Mouse (Mus musculus) gonadal fat pad, adult 2 months (tissue): Measurements from ENCODE around the gene Brca1. TPM values are rescaled to one million over a fixed set of nuclear protein-coding genes. Genes with fewer than 3 reads are reported as not detected.
"Not testable (repeated sequence)": the region's sequence is repeated elsewhere in the genome, so short reads cannot be mapped to it uniquely, and the experiment has no call there.

Source experiments
- DNase-seq: peaks from one replicate; pipeline ENCODE4 v3.0.0-alpha.2; 2012; ENCODE audit warnings: low read depth
- polyA plus RNA-seq: library from polyadenylated mRNA; depleted of rRNA; stranded (reverse); fragments of >200 nt; gene quantifications from 2 replicates; pipeline ENCODE4 v1.2.3, GENCODE M21; 2012

Gene Brca1
- polyA plus RNA-seq, 1 experiment, result 0.46 TPM

GRCm38 (mm10) chr11:101470206-101470605, 81.5 kb downstream of the Brca1 start:
- DNase-seq, result no peak

- DNase-seq, result no peak
Observed at GRCm38 (mm10) chr11:101469155-101469554, 82.6 kb downstream of the Brca1 start.

- DNase-seq, result no peak
Observed at GRCm38 (mm10) chr11:101468731-101469130, 83.0 kb downstream of the Brca1 start.

GRCm38 (mm10) chr11:101468263-101468688, 83.5 kb downstream of the Brca1 start:
- DNase-seq, result no peak

GRCm38 (mm10) chr11:101467477-101468262, 84.1 kb downstream of the Brca1 start:
- no peak for DNase-seq

- DNase-seq, result not testable (repeated sequence)
Observed at GRCm38 (mm10) chr11:101466552-101466950, 85.2 kb downstream of the Brca1 start.

GRCm38 (mm10) chr11:101465869-101466551, 85.7 kb downstream of the Brca1 start, which contains the start of gene Vat1:
Gene Vat1 (minus strand): TSS chr11:101466230.
- DNase-seq, result no peak

- DNase-seq, result no peak
Observed at GRCm38 (mm10) chr11:101465101-101465868, 86.5 kb downstream of the Brca1 start.

GRCm38 (mm10) chr11:101464211-101465100, 87.3 kb downstream of the Brca1 start, which contains the start of gene Rnd2:
Gene Rnd2 (plus strand): TSS chr11:101464999.
- no peak for DNase-seq

GRCm38 (mm10) chr11:101462583-101463440, 88.9 kb downstream of the Brca1 start:
- no peak for DNase-seq

- no peak for DNase-seq
Observed at GRCm38 (mm10) chr11:101462141-101462540, 89.6 kb downstream of the Brca1 start.

- no peak for DNase-seq
Observed at GRCm38 (mm10) chr11:101460321-101460720, 91.4 kb downstream of the Brca1 start.

GRCm38 (mm10) chr11:101459716-101460115, 92.0 kb downstream of the Brca1 start:
- DNase-seq, result no peak

GRCm38 (mm10) chr11:101458217-101458616, 93.5 kb downstream of the Brca1 start:
- no peak for DNase-seq

GRCm38 (mm10) chr11:101457631-101458030, 94.1 kb downstream of the Brca1 start:
- DNase-seq, result no peak

GRCm38 (mm10) chr11:101455627-101456026, 96.1 kb downstream of the Brca1 start:
- DNase-seq, result no peak

- DNase-seq, result peak; percentile 87
Observed at GRCm38 (mm10) chr11:101454702-101455101, 97.1 kb downstream of the Brca1 start.

- peak; percentile 65 for DNase-seq
Observed at GRCm38 (mm10) chr11:101452093-101452774, 99.5 kb downstream of the Brca1 start.

GRCm38 (mm10) chr11:101451536-101451935, 100.2 kb downstream of the Brca1 start:
- DNase-seq, result peak; percentile 70
